Mouse (Mus musculus) stomach, embryonic 15.5 days (tissue): ENCODE results near the gene Gm3727. TPM values are rescaled to one million over a fixed set of nuclear protein-coding genes. Genes with fewer than 3 reads are reported as not detected.
"Not testable (repeated sequence)": the region's sequence is repeated elsewhere in the genome, so short reads cannot be mapped to it uniquely, and the experiment has no call there.

Experiments
- ATAC-seq: fragments of 200-750 bp; cut with Nextera tagmentation; 2 replicates; pipeline ENCODE4 v1.8.0; 2017; ENCODE audit warnings: low read depth, moderate number of reproducible peaks, moderate TSS enrichment; ENCODE audit not compliant: insufficient read depth, low FRiP score
- H3K27ac ChIP-seq: fragments of 300-500 bp; sonication (generic); 2 replicates; pipeline ENCODE4 v1.5.1; 2015; ENCODE audit warnings: mild to moderate bottlenecking, inconsistent platforms
- H3K27me3 ChIP-seq: fragments of 300-500 bp; sonication (generic); replicated peaks from 2 replicates; pipeline ENCODE4 v1.6.1; 2015; ENCODE audit warnings: inconsistent platforms
- H3K36me3 ChIP-seq: fragments of 300-500 bp; sonication (generic); 2 replicates; pipeline ENCODE4 v1.6.1; 2015; ENCODE audit warnings: inconsistent platforms
- H3K4me1 ChIP-seq: fragments of 300-500 bp; sonication (generic); 2 replicates; pipeline ENCODE4 v1.6.1; 2015; ENCODE audit warnings: inconsistent platforms
- H3K4me2 ChIP-seq: fragments of 300-500 bp; sonication (generic); 2 replicates; pipeline ENCODE4 v1.6.1; 2015; ENCODE audit warnings: mild to moderate bottlenecking, inconsistent platforms
- H3K4me3 ChIP-seq: fragments of 300-500 bp; sonication (generic); replicated peaks from 2 replicates; pipeline ENCODE4 v1.5.1; 2015; ENCODE audit warnings: inconsistent platforms
- H3K9ac ChIP-seq: fragments of 300-500 bp; sonication (generic); 2 replicates; pipeline ENCODE4 v1.6.1; 2015; ENCODE audit warnings: inconsistent platforms
- H3K9me3 ChIP-seq: fragments of 300-500 bp; sonication (generic); 2 replicates; pipeline ENCODE4 v1.6.1; 2016; ENCODE audit warnings: inconsistent platforms
- WGBS: fragments of 180-500 bp; shearing (Covaris S2); methylation state at CpG from one replicate; pipeline ENCODE4 v1.1.7; 2015; 5-methylcytosine and 5-hydroxymethylcytosine counted together
- polyA plus RNA-seq: library from polyadenylated mRNA; unstranded; fragments of >200 nt; fragmentation: Nextera tagmentation; extraction: Ambion mirVana; gene quantifications from 2 replicates; pipeline ENCODE4 v1.2.1, GENCODE M21; 2015

Gene Gm3727
- polyA plus RNA-seq, result not detected in 2 replicates

DNA sequence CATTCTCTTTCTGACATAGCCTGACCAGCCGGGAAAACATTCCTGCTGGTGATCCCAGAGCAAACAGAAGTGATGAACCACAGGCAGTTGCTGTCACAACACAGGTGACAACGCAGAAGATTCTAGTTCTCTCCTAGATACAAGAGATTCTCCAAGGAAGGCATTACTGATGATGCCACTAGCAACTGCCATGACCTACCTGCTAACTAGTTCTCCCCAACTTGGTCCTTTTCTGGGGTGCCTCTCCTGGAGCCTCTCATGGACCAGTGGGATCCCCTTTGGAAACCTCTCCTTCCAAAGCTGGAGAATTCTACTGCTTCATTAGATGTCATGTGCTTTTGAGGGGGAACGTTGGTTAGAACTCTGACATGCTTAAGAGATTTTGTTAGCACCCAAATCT lies at the start of gene Gm3727:
Gm3727 (minus strand) TSS at position 101 of the 400 bp plus-strand sequence.
- not testable (repeated sequence) for H3K9ac ChIP-seq, H3K9me3 ChIP-seq, H3K4me3 ChIP-seq, H3K27ac ChIP-seq, H3K4me2 ChIP-seq, ATAC-seq, H3K27me3 ChIP-seq, H3K4me1 ChIP-seq, H3K36me3 ChIP-seq
- WGBS, result 72% methylated on average over 3 of the region's 3 CpGs

GRCm38 (mm10) chr14:7243498-7243897 lies 21.0 kb downstream of the Gm3727 start:
- not testable (repeated sequence) for ATAC-seq, H3K27ac ChIP-seq, H3K4me1 ChIP-seq, H3K9ac ChIP-seq, H3K4me2 ChIP-seq, H3K36me3 ChIP-seq, H3K27me3 ChIP-seq, H3K9me3 ChIP-seq, H3K4me3 ChIP-seq
- 7% methylated on average over 8 of the region's 10 CpGs for WGBS

Other genes with a start within 250 kb of the Gm3727 start
- 0.45 and 0.82 TPM in 2 replicates for gene Gm10406, start 237.3 kb downstream of the Gm3727 start, polyA plus RNA-seq
- gene Gm3685, start 219.7 kb downstream of the Gm3727 start, polyA plus RNA-seq, result not detected in 2 replicates
- gene Gm3696, start 164.1 kb downstream of the Gm3727 start, polyA plus RNA-seq, result 1.2 and 1.3 TPM in 2 replicates
- not detected in 2 replicates for gene Gm6676, start 139.3 kb downstream of the Gm3727 start, polyA plus RNA-seq
- gene Gm3512, start 90.2 kb downstream of the Gm3727 start, polyA plus RNA-seq, result 4.5 and 5.6 TPM in 2 replicates
- gene Gm16434, start 70.2 kb downstream of the Gm3727 start, polyA plus RNA-seq, result not detected in 2 replicates
- gene Gm3739, start 50.3 kb upstream of the Gm3727 start, polyA plus RNA-seq, result 0.58 and 0.70 TPM in 2 replicates
- gene Gm5797, start 67.7 kb upstream of the Gm3727 start, polyA plus RNA-seq, result not detected in 2 replicates
- not detected in 2 replicates for gene Gm8374, start 100.4 kb upstream of the Gm3727 start, polyA plus RNA-seq
- not detected in 2 replicates for gene Gm3755, start 186.2 kb upstream of the Gm3727 start, polyA plus RNA-seq
- gene Gm3752, start 219.0 kb upstream of the Gm3727 start, polyA plus RNA-seq, result 0.53 and 0.58 TPM in 2 replicates